Mouse (Mus musculus) cerebellum, adult 2 months (tissue): ENCODE measurements around the gene Slc47a2.

Experiments
- CTCF ChIP-seq: fragments of 200-500 bp; IDR thresholded peaks from 2 replicates; pipeline ENCODE4 v1.5.1; 2011; ENCODE audit warnings: low read depth, mild to moderate bottlenecking, control low read depth, low read length, moderate library complexity, borderline replicate concordance; ENCODE audit not compliant: insufficient read depth
- POLR2A ChIP-seq: fragments of 200-500 bp; IDR thresholded peaks from 2 replicates; pipeline ENCODE4 v1.6.1; 2011; ENCODE audit warnings: low read length, control low read depth, borderline replicate concordance; ENCODE audit not compliant: insufficient read depth

- TF ChIP-seq CTCF (no peak), POLR2A (no peak)
Observed at GRCm38 (mm10) chr11:61368668-61369067, 26.0 kb upstream of the Slc47a2 start.
